Mouse (Mus musculus): ENCODE data around the gene Adcy9. TPM values are rescaled to one million over a fixed set of nuclear protein-coding genes. Genes with fewer than 3 reads are reported as not detected.
"Not testable (repeated sequence)": the region's sequence is repeated elsewhere in the genome, so short reads cannot be mapped to it uniquely, and the experiment has no call there.

The Adcy9 gene
- polyA plus RNA-seq, 1 experiment from 2014 or later = 1.1 TPM

- H3K9me3 ChIP-seq = no peaks in the 10 kb centered on the region
- H3K36me3 ChIP-seq = no peaks in the 10 kb centered on the region
- H3K27me3 ChIP-seq (ENCODE audit: insufficient read depth, poor library complexity, severe bottlenecking) = no peaks in the 10 kb centered on the region; the same call in 1 of the 2 replicates
- no peak for DNase-seq (ENCODE audit: low spot score)
- H3K27ac ChIP-seq = no peak overlapping the region
- WGBS = 82% methylated on average over 1 of the region's 1 CpGs
- H3K4me3 ChIP-seq = no peak overlapping the region
- peaks cover 7% of the 10 kb centered on the region for H3K4me1 ChIP-seq (replicated peaks)
Observed at GRCm38 (mm10) chr16:4367291-4367690, 53.0 kb downstream of the Adcy9 start.

GRCm38 (mm10) chr16:4366671-4367070 lies 53.6 kb downstream of the Adcy9 start:
- H3K27me3 ChIP-seq (ENCODE audit: insufficient read depth, poor library complexity, severe bottlenecking) = no peaks in the 10 kb centered on the region; the same call in 1 of the 2 replicates

GRCm38 (mm10) chr16:4363341-4364116 lies 56.8 kb downstream of the Adcy9 start:
- H3K36me3 ChIP-seq = no peaks in the 10 kb centered on the region
- no peak for DNase-seq (ENCODE audit: low spot score)
- 84% methylated on average over 4 of the region's 4 CpGs for WGBS
- H3K9me3 ChIP-seq = no peaks in the 10 kb centered on the region
- no peak overlapping the region for H3K27ac ChIP-seq
- peaks cover 6% of the 10 kb centered on the region for H3K4me1 ChIP-seq (replicated peaks)
- H3K27me3 ChIP-seq (ENCODE audit: insufficient read depth, poor library complexity, severe bottlenecking) = no peaks in the 10 kb centered on the region
- H3K4me3 ChIP-seq = no peak overlapping the region

More at GRCm38 (mm10) chr16:4366671-4367070, 53.6 kb downstream of the Adcy9 start:
- Histone ChIP-seq H3K9me3 (no peaks in the 10 kb centered on the region), H3K27ac (no peak overlapping the region), H3K4me3 (no peak overlapping the region), H3K36me3 (no peaks in the 10 kb centered on the region), H3K4me1 (replicated peaks) (peaks cover 7% of the 10 kb centered on the region)
- no peak for DNase-seq (ENCODE audit: low spot score)
- 92% methylated on average over 3 of the region's 3 CpGs for WGBS

- DNase-seq (ENCODE audit: low spot score) = no peak
- Histone ChIP-seq H3K4me1 (replicated peaks) (no peaks in the 10 kb centered on the region), H3K9me3 (no peaks in the 10 kb centered on the region), H3K27ac (no peak overlapping the region), H3K27me3 (ENCODE audit: insufficient read depth, poor library complexity, severe bottlenecking) (no peaks in the 10 kb centered on the region), H3K36me3 (no peaks in the 10 kb centered on the region), H3K4me3 (no peak overlapping the region)
- WGBS = 58% methylated on average over 4 of the region's 4 CpGs
Observed at GRCm38 (mm10) chr16:4355260-4356043, 64.8 kb downstream of the Adcy9 start.

- no peaks in the 10 kb centered on the region for H3K4me1 ChIP-seq (replicated peaks)
- 92% methylated on average over 7 of the region's 7 CpGs for WGBS
- no peaks in the 10 kb centered on the region for H3K9me3 ChIP-seq
- no peak for DNase-seq (ENCODE audit: low spot score)
- no peak overlapping the region for H3K4me3 ChIP-seq
- H3K27me3 ChIP-seq (ENCODE audit: insufficient read depth, poor library complexity, severe bottlenecking) = no peaks in the 10 kb centered on the region
- no peak overlapping the region for H3K27ac ChIP-seq
- H3K36me3 ChIP-seq = no peaks in the 10 kb centered on the region
Observed at GRCm38 (mm10) chr16:4342579-4342978, 77.7 kb downstream of the Adcy9 start.

- DNase-seq (ENCODE audit: low spot score) = no peak
- Histone ChIP-seq H3K4me1 (replicated peaks) (no peaks in the 10 kb centered on the region), H3K36me3 (no peaks in the 10 kb centered on the region), H3K4me3 (no peak overlapping the region), H3K9me3 (no peaks in the 10 kb centered on the region), H3K27me3 (ENCODE audit: insufficient read depth, poor library complexity, severe bottlenecking) (no peaks in the 10 kb centered on the region), H3K27ac (no peak overlapping the region)
- WGBS = 92% methylated on average over 14 of the region's 14 CpGs
Observed at GRCm38 (mm10) chr16:4341316-4342062, 78.8 kb downstream of the Adcy9 start.

- DNase-seq (ENCODE audit: low spot score); H3K27me3 ChIP-seq (ENCODE audit: insufficient read depth, poor library complexity, severe bottlenecking); H3K4me1 ChIP-seq (replicated peaks); H3K27ac ChIP-seq; H3K4me3 ChIP-seq; H3K36me3 ChIP-seq; H3K9me3 ChIP-seq: not testable (repeated sequence)
- WGBS = 76% methylated on average over 7 of the region's 7 CpGs
Observed at GRCm38 (mm10) chr16:4339216-4339615, 81.1 kb downstream of the Adcy9 start.

- DNase-seq (ENCODE audit: low spot score) = no peak
- H3K27me3 ChIP-seq (ENCODE audit: insufficient read depth, poor library complexity, severe bottlenecking) = no peaks in the 10 kb centered on the region
- WGBS = 80% methylated on average over 4 of the region's 4 CpGs
Observed at GRCm38 (mm10) chr16:4337269-4337668, 83.0 kb downstream of the Adcy9 start.

GRCm38 (mm10) chr16:4333788-4334187 lies 86.5 kb downstream of the Adcy9 start:
- no peaks in the 10 kb centered on the region for H3K9me3 ChIP-seq
- H3K27me3 ChIP-seq (ENCODE audit: insufficient read depth, poor library complexity, severe bottlenecking) = no peaks in the 10 kb centered on the region
- WGBS = 90% methylated on average over 5 of the region's 5 CpGs
- H3K4me3 ChIP-seq = no peak overlapping the region
- H3K27ac ChIP-seq = no peak overlapping the region
- DNase-seq (ENCODE audit: low spot score) = no peak
- H3K4me1 ChIP-seq (replicated peaks) = no peaks in the 10 kb centered on the region
- H3K36me3 ChIP-seq = no peaks in the 10 kb centered on the region

More at GRCm38 (mm10) chr16:4337269-4337668, 83.0 kb downstream of the Adcy9 start:
- no peaks in the 10 kb centered on the region for H3K9me3 ChIP-seq
- no peak overlapping the region for H3K4me3 ChIP-seq
- no peak overlapping the region for H3K27ac ChIP-seq
- no peaks in the 10 kb centered on the region for H3K4me1 ChIP-seq (replicated peaks)
- no peaks in the 10 kb centered on the region for H3K36me3 ChIP-seq

GRCm38 (mm10) chr16:4333371-4333770 lies 86.9 kb downstream of the Adcy9 start:
- no peak for DNase-seq (ENCODE audit: low spot score)
- H3K27me3 ChIP-seq (ENCODE audit: insufficient read depth, poor library complexity, severe bottlenecking) = no peaks in the 10 kb centered on the region
- H3K4me3 ChIP-seq = no peak overlapping the region
- H3K9me3 ChIP-seq = no peaks in the 10 kb centered on the region
- H3K4me1 ChIP-seq (replicated peaks) = no peaks in the 10 kb centered on the region
- H3K27ac ChIP-seq = no peak overlapping the region
- 86% methylated on average over 2 of the region's 2 CpGs for WGBS
- no peaks in the 10 kb centered on the region for H3K36me3 ChIP-seq

- no peaks in the 10 kb centered on the region for H3K27me3 ChIP-seq (ENCODE audit: insufficient read depth, poor library complexity, severe bottlenecking)
- H3K4me1 ChIP-seq (replicated peaks) = 0 out of 2 replicates have a peak, but pooled peaks cover 9% of the 10 kb centered on the region
- H3K36me3 ChIP-seq = no peaks in the 10 kb centered on the region
- no peak for DNase-seq (ENCODE audit: low spot score)
- no peaks in the 10 kb centered on the region for H3K9me3 ChIP-seq
- H3K27ac ChIP-seq = no peak overlapping the region
- no peak overlapping the region for H3K4me3 ChIP-seq
Observed at GRCm38 (mm10) chr16:4327081-4327480, 93.2 kb downstream of the Adcy9 start.

- H3K27me3 ChIP-seq (ENCODE audit: insufficient read depth, poor library complexity, severe bottlenecking) = no peaks in the 10 kb centered on the region
- DNase-seq (ENCODE audit: low spot score) = no peak
- no peak overlapping the region for H3K4me3 ChIP-seq
- H3K36me3 ChIP-seq = no peaks in the 10 kb centered on the region
- no peaks in the 10 kb centered on the region for H3K9me3 ChIP-seq
- no peak overlapping the region for H3K27ac ChIP-seq
- H3K4me1 ChIP-seq (replicated peaks) = 0 out of 2 replicates have a peak, but pooled peaks cover 9% of the 10 kb centered on the region
- WGBS = 81% methylated on average over 2 of the region's 2 CpGs
Observed at GRCm38 (mm10) chr16:4325801-4326200, 94.5 kb downstream of the Adcy9 start.

Data from hindbrain, embryonic 10.5 days (tissue).